Mouse (Mus musculus) heart, embryonic 11.5 days (tissue): ENCODE data around the gene Plek2. TPM values are rescaled to one million over a fixed set of nuclear protein-coding genes. Genes with fewer than 3 reads are reported as not detected.

Experiments
- ATAC-seq: fragments of 200-750 bp; cut with Nextera tagmentation; replicated peaks from 2 replicates; pipeline ENCODE4 v1.8.0; 2017; ENCODE audit warnings: moderate library complexity; ENCODE audit not compliant: insufficient number of reproducible peaks, low FRiP score, low TSS enrichment
- H3K27ac ChIP-seq: fragments of 300-500 bp; sonication (generic); 2 replicates; pipeline ENCODE4 v1.5.1; 2014; ENCODE audit warnings: mild to moderate bottlenecking, low read depth, low read length
- H3K27me3 ChIP-seq: fragments of 300-500 bp; sonication (generic); 2 replicates; pipeline ENCODE4 v1.6.1; 2014; ENCODE audit warnings: mild to moderate bottlenecking, low read length, mixed read lengths; ENCODE audit not compliant: control insufficient read depth, insufficient read depth
- H3K36me3 ChIP-seq: fragments of 300-500 bp; sonication (generic); 2 replicates; pipeline ENCODE4 v1.6.1; 2014; ENCODE audit warnings: mild to moderate bottlenecking, low read length, moderate library complexity, mixed read lengths; ENCODE audit not compliant: control insufficient read depth, insufficient read depth
- H3K4me1 ChIP-seq: fragments of 300-500 bp; sonication (generic); 2 replicates; pipeline ENCODE4 v1.6.1; 2014; ENCODE audit warnings: low read length; ENCODE audit not compliant: control insufficient read depth, insufficient read depth
- H3K4me2 ChIP-seq: fragments of 300-500 bp; sonication (generic); 2 replicates; pipeline ENCODE4 v1.6.1; 2014; ENCODE audit warnings: mild to moderate bottlenecking, moderate library complexity
- H3K4me3 ChIP-seq: fragments of 300-500 bp; sonication (generic); 2 replicates; pipeline ENCODE4 v1.5.1; 2014; ENCODE audit warnings: low read depth, low read length
- H3K9ac ChIP-seq: fragments of 300-500 bp; sonication (generic); 2 replicates; pipeline ENCODE4 v1.6.1; 2014; ENCODE audit warnings: mild to moderate bottlenecking, low read depth, low read length, moderate library complexity
- H3K9me3 ChIP-seq: fragments of 300-500 bp; sonication (generic); replicated peaks from 2 replicates; pipeline ENCODE4 v1.6.1; 2016; ENCODE audit warnings: low read length; ENCODE audit not compliant: control insufficient read depth
- WGBS: fragments of 180-500 bp; shearing (Covaris S2); extraction: QIAGEN DNeasy Blood & Tissue Kit; methylation state at CpG from one replicate; pipeline ENCODE4 v1.1.7; 2014; ENCODE audit not compliant: insufficient replicate concordance; 5-methylcytosine and 5-hydroxymethylcytosine counted together
- polyA plus RNA-seq: library from polyadenylated mRNA; unstranded; fragments of >200 nt; fragmentation: Nextera tagmentation; extraction: Ambion mirVana; gene quantifications from 2 replicates; pipeline ENCODE4 v1.2.1, GENCODE M21; 2014

Plek2 gene
- polyA plus RNA-seq, 1 experiment from 2014 or later: 13.1 TPM

GRCm38 (mm10) chr12:78865434-78865833 is 41.3 kb downstream of the Plek2 start:
- no peak overlapping the region for H3K9ac ChIP-seq
- H3K4me1 ChIP-seq: peaks cover 9% of the 10 kb centered on the region; the same call in 1 of the 2 replicates
- no peak overlapping the region for H3K4me3 ChIP-seq
- no peak overlapping the region for H3K27ac ChIP-seq
- no peak for ATAC-seq
- WGBS: 97% methylated on average over 1 of the region's 1 CpGs
- no peaks in the 10 kb centered on the region for H3K9me3 ChIP-seq
- peaks cover 7% of the 10 kb centered on the region; the same call in 1 of the 2 replicates for H3K36me3 ChIP-seq
- H3K4me2 ChIP-seq: no peak overlapping the region
- no peaks in the 10 kb centered on the region for H3K27me3 ChIP-seq

- under 1% methylated on average over 22 of the region's 22 CpGs for WGBS
- 0 out of 2 replicates have a peak, but pooled peaks cover 2% of the 10 kb centered on the region for H3K36me3 ChIP-seq
- H3K27me3 ChIP-seq: no peaks in the 10 kb centered on the region
- H3K9ac ChIP-seq: peak overlapping the region; percentile 95
- H3K27ac ChIP-seq: peak overlapping the region; percentile 91
- peak overlapping the region; percentile 77 for H3K4me2 ChIP-seq
- H3K4me3 ChIP-seq: peak overlapping the region; percentile 90
- no peaks in the 10 kb centered on the region for H3K9me3 ChIP-seq
- peak; percentile 55 for ATAC-seq
- peaks cover 17% of the 10 kb centered on the region for H3K4me1 ChIP-seq
Observed at GRCm38 (mm10) chr12:78862254-78862730, 44.5 kb downstream of the Plek2 start.

- peaks cover 17% of the 10 kb centered on the region for H3K4me1 ChIP-seq
- H3K9ac ChIP-seq: peak within 1 kb of the TSS; percentile 95
- WGBS: under 1% methylated on average over 55 of the region's 55 CpGs
- H3K27ac ChIP-seq: peak within 1 kb of the TSS; percentile 91
- no peaks in the 10 kb centered on the region for H3K9me3 ChIP-seq
- H3K36me3 ChIP-seq: 0 out of 2 replicates have a peak, but pooled peaks cover 2% of the 10 kb centered on the region
- ATAC-seq: peak; percentile 100
- peak within 1 kb of the TSS; percentile 77 for H3K4me2 ChIP-seq
- peak within 1 kb of the TSS; percentile 90 for H3K4me3 ChIP-seq
- H3K27me3 ChIP-seq: no peaks in the 10 kb centered on the region
Observed at GRCm38 (mm10) chr12:78861496-78862253, 45.1 kb downstream of the Plek2 start, which contains the start of the genes Atp6v1d and Eif2s1. Gene Atp6v1d (minus strand): TSS chr12:78861638. Gene Eif2s1 (plus strand): TSS chr12:78861819.

GRCm38 (mm10) chr12:78860921-78861495 is 45.8 kb downstream of the Plek2 start:
- no peak for ATAC-seq
- peak overlapping the region; percentile 90 for H3K4me3 ChIP-seq
- H3K9me3 ChIP-seq: no peaks in the 10 kb centered on the region
- H3K9ac ChIP-seq: peak overlapping the region; percentile 70
- WGBS: under 1% methylated on average over 30 of the region's 30 CpGs
- H3K27me3 ChIP-seq: no peaks in the 10 kb centered on the region
- peaks cover 17% of the 10 kb centered on the region for H3K4me1 ChIP-seq
- H3K36me3 ChIP-seq: 0 out of 2 replicates have a peak, but pooled peaks cover 2% of the 10 kb centered on the region
- peak overlapping the region; percentile 77 for H3K4me2 ChIP-seq
- peak overlapping the region; percentile 36; the same call in 1 of the 2 replicates for H3K27ac ChIP-seq

GRCm38 (mm10) chr12:78848246-78848645 is 58.5 kb downstream of the Plek2 start:
- no peak for ATAC-seq
- no peaks in the 10 kb centered on the region for H3K4me1 ChIP-seq
- no peaks in the 10 kb centered on the region for H3K27me3 ChIP-seq
- H3K4me3 ChIP-seq: no peak overlapping the region
- H3K9me3 ChIP-seq: no peaks in the 10 kb centered on the region
- no peak overlapping the region for H3K4me2 ChIP-seq
- WGBS: 90% methylated on average over 4 of the region's 4 CpGs
- H3K36me3 ChIP-seq: peaks cover 11% of the 10 kb centered on the region
- H3K27ac ChIP-seq: no peak overlapping the region
- no peak overlapping the region for H3K9ac ChIP-seq

- no peaks in the 10 kb centered on the region for H3K4me1 ChIP-seq
- H3K9ac ChIP-seq: no peak overlapping the region
- WGBS: 90% methylated on average over 1 of the region's 1 CpGs
- H3K27ac ChIP-seq: no peak overlapping the region
- H3K4me3 ChIP-seq: no peak overlapping the region
- peaks cover 11% of the 10 kb centered on the region for H3K36me3 ChIP-seq
- H3K27me3 ChIP-seq: no peaks in the 10 kb centered on the region
- no peaks in the 10 kb centered on the region for H3K9me3 ChIP-seq
- no peak for ATAC-seq
- H3K4me2 ChIP-seq: no peak overlapping the region
Observed at GRCm38 (mm10) chr12:78842429-78842828, 64.3 kb downstream of the Plek2 start.

- H3K4me1 ChIP-seq: no peaks in the 10 kb centered on the region
- H3K36me3 ChIP-seq: peaks cover 16% of the 10 kb centered on the region
- no peaks in the 10 kb centered on the region for H3K9me3 ChIP-seq
- WGBS: 87% methylated on average over 4 of the region's 4 CpGs
- no peak overlapping the region for H3K4me2 ChIP-seq
- H3K4me3 ChIP-seq: no peak overlapping the region
- no peak overlapping the region for H3K9ac ChIP-seq
- no peaks in the 10 kb centered on the region for H3K27me3 ChIP-seq
- no peak for ATAC-seq
- no peak overlapping the region for H3K27ac ChIP-seq
Observed at GRCm38 (mm10) chr12:78839906-78840305, 66.9 kb downstream of the Plek2 start.
